Mouse (Mus musculus) cerebral cortex, adult 2 months (tissue): ENCODE measurements around the gene Nucb1.

Experiments used
- WGBS: fragments of 180-500 bp; shearing (Covaris S2); methylation state at CpG from one replicate; pipeline ENCODE4 v1.1.7; 2018; 5-methylcytosine and 5-hydroxymethylcytosine counted together

Nucb1 gene

DNA sequence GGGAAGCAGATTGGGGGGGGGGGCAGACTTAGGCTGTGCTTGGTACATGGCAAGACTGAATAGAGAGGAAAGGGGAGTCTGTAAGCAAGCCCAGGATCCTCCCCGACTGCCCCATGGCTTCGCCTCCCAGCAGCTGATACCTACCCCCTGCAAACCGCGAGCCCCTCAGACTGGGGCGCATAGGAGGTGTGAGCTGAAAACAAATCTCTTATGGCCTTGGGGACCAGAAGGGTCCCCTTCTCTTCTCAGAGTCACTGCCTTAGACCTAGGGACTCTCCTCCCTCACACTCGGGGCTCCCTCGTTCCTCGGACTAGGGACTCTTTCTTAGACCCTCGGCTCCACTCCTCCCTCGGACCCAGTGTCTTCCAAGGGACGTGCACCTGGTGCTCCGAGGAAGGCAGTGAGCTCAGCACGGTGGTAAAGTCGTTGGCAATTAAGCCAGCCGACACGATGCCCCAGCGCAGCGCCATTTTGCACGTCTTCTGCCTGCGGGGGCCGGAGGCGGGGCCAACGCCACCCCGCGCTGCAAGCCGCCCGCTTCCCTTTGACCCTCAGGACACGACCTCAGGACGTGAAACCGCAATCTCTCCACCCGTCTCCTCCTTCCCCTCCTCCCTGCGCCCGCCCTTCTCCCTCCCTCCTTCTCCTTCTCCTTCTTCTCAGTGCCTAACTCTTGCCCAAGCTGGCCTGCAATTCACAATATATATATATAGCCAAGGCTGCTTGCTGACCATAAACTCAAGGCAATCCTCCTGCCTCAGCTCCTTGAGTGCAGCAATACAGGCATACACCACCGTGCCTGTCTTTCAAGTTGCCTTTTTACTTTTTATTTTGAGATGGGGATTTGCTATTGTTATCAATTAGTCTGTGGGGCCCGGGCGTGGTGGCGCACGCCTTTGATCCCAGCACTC lies 21.7 kb downstream of the Nucb1 start, which contains the start of gene Dhdh:
Gene Dhdh (minus strand): TSS at position 513 of the 912 bp plus-strand sequence.
- whole genome bisulfite sequencing, result 12% methylated on average over 36 of the region's 38 CpGs

DNA sequence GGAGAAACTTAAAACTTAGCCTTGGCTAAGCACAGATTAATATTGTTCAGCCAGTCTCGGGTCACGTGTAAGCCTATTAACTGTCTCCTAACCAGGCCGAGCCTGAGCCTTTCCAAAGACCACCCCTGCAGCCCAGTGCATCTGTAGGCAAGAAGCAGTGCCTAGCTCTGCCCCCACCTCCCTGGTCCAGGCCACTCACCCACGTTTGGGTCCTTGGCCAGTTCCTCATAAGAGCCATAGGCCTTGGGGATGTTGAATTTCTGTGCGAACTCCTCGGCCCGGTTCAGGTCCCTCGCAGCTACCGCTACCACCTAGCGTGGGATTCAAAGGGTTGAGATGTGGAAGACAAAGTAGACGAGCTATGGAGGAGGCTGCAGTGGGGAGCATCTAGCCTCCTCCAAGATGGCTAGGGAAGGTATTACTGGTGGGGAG lies 22.3 kb downstream of the Nucb1 start:
- WGBS, result 61% methylated on average over 11 of the region's 11 CpGs

DNA sequence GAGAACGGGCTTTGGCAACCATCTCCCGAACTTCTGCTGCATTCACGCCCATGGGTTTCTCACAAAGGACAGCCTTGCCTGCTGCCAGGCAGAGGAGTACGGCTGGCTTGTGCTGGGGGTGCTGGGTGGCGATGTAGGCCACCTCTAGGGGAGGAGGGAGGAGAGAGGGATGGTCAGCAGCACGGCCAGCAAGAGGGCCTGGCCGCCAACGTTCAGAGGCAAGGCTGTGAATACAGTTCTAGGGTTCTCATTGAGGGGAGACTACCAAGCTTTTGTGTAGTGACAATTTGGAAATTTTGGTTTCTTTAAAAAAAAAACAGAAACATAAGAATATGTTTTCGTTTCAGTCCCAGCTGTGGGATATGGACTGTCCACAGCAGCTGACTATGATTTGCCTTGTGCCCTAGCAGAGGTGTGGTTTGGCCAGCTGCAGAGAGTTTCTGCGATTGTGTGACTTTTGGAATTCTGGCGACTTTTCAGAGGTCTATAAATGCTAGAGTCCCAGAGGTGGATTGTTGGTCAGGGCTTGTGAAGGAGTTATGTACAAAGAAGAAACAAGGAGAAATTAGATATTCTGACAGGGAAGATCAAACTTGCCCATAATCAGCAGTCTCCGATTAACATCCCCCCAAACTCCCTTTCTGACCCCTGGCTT lies 23.3 kb downstream of the Nucb1 start, which contains the start of gene Gm45808:
Gene Gm45808 (minus strand): TSS at position 51 of the 655 bp plus-strand sequence.
- WGBS, result 61% methylated on average over 12 of the region's 12 CpGs

DNA sequence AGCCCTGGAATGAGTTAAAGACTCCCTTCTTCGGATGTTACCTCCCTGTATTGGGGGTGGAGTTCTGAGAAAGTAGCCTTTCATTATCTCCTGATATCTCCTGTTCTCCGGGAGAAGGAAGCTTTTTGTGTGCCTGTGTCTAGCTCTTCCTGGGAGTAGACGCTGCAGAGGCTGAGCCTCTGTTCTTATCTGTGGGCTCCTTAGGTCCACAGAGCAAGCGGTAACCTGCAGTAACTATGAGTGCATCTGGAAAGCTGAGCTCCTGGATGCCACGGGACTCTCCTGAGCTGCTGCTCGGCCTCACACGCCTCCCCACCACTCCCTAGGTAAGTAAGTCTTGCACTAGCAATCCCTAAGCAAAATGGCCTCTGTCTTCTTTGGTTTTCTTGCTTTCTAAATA lies 24.0 kb downstream of the Nucb1 start:
- WGBS, result 86% methylated on average over 7 of the region's 7 CpGs

DNA sequence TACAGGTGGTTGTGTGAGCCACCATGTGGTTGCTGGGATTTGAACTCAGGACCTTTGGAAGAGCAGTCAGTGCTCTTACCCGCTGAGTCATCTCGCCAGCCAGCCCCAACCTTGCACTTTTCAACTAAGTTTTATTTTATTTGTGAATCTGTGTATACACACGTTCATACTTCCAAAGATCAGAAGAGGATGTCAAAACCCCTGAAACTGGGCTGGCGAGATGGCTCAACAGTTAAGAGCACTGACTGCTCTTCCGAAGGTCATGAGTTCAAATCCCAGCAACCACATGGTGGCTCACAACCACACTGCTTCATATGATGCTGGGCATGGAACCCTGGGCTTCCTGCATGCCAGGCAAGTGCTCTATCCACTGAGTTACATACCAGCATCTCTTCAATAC lies 25.2 kb downstream of the Nucb1 start:
- 95% methylated on average over 5 of the region's 5 CpGs for WGBS

DNA sequence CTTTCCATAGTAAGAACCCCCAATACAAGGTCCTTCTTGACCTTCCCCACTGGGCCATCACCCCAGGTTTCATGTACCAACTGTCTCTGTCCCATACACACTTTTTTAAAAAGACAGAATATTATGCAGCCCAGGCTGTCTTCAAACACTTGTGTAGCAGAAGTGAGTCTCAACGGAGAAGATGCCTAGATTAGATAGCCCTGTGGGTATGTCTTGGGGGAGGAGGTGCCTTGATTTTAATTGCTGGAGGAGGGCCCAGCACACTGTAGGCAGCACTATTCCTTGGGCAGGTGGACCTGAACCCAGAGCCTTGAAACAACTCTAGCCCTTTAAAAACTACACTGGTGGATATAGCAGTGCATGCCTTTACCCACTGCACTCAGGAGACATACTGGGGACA lies 28.0 kb downstream of the Nucb1 start:
- 58% methylated on average over 1 of the region's 1 CpGs for WGBS

DNA sequence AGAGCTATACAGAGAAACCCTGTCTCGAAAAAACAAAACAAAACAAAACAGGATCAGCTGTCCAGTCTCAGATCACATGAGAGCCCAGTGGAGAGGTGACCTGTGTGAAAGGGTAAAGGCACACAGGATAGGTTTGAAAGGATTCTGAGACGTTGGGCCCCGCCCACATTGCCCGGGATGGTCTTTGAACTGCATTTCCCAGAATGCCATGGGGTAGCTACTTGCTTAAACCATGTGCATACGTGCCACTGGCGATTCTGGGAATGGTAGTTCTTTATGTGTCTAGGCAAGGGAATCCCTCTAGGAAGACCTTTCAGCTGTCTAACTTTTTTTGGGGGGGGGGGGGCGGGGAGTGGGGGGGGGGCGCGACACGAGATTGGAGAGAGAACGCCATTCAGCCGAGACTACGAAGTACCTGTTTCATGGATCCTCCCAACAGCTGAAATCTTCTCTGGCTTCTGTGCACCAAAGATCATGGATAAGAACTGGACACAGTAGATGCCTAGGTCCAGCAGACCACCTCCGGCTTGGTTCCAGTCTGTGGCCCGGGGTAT lies 28.8 kb downstream of the Nucb1 start, which contains the start of gene Tulp2:
Gene Tulp2 (plus strand): TSS at position 504 of the 554 bp plus-strand sequence.
- WGBS, result 51% methylated on average over 15 of the region's 15 CpGs

DNA sequence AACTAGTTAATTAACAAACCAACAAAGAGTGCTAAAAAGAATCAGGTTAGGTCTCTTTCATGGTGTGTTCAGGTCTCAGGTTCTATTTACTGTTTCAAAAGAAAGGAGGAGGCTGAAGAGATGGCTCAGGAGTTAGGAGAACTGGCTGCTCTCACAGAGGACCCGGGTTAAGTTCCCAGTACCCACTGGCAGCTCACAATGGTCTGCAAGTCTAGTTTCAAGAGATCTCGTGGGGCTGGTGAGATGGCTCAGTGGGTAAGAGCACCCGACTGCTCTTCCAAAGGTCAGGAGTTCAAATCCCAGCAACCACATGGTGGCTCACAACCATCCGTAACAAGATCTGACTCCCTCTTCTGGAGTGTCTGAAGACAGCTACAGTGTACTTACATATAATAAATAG lies 29.9 kb downstream of the Nucb1 start:
- WGBS, result 87% methylated on average over 4 of the region's 4 CpGs

DNA sequence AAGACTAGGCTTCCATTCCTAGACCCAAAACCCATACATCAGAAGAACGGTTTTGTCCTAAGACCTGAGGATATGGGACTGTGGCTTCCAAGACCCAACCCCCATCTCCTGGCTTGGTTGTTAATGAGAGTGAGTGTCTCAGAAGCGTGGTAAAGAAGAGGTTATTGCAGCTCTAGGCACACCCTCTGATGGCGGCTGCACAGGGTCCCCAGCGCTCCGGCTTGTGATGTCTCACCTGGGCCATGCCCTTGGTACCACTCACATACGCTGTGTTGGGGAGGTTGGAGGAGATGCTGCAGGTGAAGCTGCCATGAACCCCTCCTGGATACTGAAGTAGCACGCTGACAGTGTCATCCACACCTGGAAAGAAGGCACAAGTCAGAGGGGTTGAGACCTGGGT lies 31.4 kb downstream of the Nucb1 start:
- 93% methylated on average over 7 of the region's 7 CpGs for WGBS

DNA sequence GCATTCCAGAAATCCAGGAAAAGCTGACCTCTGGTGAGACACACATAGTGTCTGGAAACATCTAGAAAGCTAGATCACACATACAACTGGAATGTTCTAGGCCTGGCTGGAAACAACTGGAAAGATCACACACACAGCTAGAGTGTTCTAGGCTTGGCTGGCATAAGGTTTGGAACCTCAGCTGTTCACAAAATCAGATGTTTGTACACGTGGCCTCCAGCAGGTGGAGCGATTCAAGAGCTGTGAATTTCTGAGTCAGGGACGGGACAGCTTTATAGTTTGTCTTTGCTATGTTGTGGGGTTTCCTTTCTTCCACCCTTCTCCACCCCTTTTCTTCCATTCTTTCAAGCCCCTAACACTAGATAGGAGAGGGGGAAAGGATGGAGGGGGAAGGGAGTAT lies 33.2 kb downstream of the Nucb1 start:
- WGBS, result 2% methylated on average over 3 of the region's 3 CpGs

DNA sequence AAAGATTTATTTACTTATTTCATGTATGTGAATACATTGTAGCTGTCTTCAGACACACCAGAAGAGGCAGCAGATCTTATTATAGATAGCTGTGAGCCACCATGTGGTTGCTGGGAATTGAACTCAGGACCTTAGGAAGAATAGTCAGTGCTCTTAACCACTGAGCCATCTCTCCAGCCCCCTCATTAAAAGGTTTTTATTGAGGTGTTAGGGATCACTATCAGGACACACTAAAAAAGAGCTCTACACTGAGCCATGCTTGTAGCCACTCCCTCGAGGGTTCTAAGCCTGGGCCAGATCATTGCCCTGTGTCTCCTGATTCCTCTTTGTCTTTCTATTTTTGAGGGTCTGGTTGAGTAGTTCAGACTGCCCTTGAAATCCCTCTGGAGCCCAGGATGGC lies 33.8 kb downstream of the Nucb1 start:
- WGBS, result 56% methylated on average over 1 of the region's 1 CpGs

DNA sequence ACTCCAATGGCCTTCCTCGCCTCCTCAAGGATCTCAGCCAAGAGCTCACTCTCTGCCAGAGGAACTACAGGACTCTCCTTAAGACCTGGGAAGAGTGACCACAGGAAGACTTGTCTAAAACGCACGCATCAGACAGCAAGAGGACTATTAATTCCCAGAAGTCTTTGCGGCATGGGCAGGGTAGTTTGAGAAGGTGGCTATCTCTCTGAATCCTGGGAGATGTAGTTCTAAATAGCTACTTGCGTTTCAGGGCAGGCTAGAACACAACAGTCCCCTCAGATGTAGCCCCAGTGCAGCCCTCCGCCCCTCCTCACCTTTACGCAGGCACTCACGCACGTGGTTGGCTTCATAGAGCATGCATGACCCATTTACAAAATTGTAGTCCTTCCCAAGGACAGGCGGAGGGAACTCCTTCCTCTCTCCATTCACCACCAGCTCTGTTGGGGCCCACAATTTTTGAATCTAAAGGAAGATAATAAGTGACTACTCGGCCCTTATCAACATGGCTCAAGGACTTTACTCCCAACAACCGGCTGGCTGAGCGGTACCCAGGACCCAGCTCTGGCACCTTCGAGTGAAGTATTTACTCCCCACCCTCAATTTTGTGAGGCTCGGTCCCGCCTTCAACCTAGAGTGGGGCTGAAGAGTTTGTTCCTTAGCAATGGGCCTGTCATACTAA lies 34.8 kb downstream of the Nucb1 start:
- 82% methylated on average over 16 of the region's 16 CpGs for WGBS

DNA sequence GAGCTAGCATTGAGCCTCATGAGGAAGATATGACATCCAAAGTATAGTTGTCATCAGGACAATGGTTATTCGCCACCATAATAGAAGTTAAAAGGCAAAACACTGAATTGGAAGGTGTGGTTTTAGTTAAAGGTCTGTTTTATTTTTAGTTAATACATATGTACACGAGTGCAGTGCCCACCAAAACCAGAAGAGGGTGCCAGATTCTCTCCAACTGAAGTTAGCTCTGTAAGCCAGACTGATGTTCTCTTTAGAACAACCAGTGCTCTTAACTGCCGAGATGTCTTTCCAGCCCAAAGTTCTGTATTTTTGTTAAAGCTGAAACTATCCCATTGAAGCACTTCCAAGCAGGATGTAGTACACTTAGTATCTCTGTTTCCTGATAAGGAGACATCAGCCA lies 39.3 kb downstream of the Nucb1 start:
- WGBS, result 5% methylated on average over 3 of the region's 3 CpGs

DNA sequence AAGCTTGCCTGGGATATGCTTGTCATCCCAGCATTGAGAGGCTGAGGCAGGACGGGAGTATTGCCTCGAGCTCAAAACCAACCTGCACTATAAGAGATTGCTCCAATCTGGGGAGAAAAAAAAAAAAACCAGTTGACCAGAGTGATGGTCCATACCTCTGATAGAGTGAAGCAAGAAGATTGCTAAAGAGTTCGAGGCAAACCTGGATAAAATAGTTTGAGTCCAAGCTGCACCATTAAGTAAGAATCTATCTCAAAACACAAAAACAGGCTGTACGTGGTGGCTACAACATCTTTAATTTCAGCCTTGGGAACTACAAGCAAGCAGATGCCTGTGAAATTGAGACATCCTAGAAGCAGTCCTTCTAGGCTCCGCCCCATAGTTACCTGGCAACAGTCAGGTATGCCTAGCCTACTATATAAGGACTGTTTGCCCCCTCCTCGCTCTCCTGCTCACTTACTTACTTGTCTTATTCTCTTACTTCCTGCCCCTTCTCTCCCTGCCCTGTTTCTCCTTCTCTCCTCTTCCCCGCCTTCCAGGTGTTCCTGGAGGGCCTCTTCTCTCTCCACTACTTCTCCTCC lies 43.0 kb downstream of the Nucb1 start:
- WGBS, result 35% methylated on average over 7 of the region's 7 CpGs

DNA sequence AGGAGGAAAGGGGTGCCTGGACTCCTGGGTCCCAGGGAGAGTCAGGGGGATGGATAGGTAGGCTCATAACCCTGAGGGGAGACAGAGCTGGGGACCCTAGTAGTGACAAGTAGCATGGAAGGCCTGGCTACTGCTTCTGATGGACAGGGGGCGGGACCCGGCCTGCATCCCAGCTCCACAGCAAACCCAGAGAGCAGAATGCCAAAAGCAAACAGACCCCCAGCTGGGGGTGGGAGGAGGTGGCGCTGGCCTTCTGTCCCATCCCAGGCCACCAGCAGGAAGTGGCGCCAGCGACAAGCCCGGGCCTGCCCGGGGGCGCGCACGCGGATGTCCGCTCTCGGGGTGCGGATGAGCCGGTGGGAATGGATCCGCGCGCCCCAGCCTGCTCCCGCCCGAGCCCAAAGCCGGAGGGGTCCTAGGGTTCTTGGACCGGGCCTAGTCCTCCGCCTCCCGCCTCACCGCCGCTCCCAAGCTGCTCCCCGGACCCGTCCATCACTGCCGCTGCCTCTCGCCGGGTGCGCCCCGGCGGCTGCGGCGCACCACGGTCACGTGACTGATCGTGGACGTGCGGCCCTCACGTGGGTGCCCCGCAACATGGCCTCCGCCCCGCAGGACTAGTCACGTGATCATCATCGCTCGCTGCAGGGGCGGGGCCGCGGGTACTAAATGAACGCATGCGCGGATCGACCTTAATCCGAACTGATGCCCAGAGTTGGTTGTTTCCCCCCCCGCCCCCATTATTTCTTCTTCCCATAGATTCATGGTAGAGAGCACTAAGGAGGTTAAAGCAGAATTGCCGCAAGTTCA lies 43.7 kb downstream of the Nucb1 start, which contains the start of gene Bax:
Gene Bax (minus strand): TSS at position 616 of the 807 bp plus-strand sequence.
- under 1% methylated on average over 58 of the region's 58 CpGs for WGBS

DNA sequence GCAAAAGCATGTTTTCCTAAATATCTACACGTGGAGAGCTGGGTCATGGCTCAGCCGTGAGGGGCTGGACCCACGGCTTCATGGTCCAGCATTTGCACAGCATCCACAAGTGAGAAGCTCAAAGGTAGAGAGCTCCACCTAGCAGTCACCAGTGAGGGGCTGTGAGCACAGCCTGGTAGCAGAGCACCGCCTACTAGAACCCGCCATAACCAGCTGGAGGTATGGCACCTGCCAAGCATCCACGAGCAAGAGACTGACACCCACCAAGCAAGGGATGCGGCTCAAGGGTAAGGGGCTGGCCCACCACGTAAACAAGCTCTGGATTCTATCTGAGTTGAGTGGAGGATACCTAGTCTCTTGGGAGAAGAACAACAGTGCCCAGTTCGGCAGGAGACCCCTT lies 44.7 kb downstream of the Nucb1 start:
- 58% methylated on average over 9 of the region's 9 CpGs for WGBS

DNA sequence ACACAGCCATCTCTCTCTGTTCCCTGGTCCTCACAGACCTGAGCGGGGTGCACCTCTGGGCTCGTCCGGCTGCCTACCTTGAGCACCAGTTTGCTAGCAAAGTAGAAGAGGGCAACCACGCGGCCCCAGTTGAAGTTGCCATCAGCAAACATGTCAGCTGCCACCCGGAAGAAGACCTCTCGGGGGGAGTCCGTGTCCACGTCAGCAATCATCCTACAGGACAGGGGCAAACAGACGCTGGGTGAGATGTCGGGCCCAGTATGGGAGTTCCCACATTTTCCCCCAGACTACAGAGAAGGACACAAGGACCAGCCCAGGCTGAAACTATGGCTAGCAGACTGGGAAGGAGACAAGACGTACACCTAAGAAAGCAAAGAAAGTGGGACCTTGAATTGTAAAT lies 45.1 kb downstream of the Nucb1 start:
- 95% methylated on average over 12 of the region's 12 CpGs for WGBS

DNA sequence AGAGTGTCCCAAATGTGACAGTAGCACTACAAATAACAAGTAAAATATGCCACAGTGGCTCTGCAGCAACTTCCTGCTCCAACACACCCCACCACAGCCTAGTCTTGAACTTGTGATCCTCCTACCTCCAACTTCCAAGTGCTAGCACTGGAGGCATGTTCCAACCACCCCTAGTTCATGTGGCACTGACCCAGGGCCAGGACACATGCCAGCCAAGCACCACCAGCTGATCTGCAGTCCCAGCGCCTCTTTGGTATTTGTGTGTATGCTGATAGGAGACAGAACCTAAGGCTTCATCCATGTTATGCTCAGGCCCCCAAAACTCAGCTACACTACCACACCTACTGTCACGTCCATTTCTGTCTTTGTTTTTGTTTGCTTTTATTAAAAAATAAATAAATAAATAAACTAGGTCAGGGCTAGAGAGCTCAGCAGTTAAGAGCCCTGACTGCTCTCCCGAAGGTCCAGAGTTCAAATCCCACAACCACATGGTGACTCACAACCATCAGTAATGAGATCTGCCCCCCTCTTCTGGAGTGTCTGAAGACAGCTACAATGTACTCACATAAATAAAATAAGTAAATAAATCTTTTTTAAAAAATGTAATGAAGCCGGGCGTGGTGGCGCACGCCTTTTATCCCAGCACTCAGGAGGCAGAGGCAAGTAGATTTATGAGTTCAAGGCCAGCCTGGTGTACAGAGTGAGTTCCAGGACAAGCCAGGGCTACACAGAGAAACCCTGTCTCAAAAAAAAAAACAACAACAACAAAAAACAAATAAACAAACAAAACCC lies 46.0 kb downstream of the Nucb1 start:
- 91% methylated on average over 7 of the region's 7 CpGs for WGBS

DNA sequence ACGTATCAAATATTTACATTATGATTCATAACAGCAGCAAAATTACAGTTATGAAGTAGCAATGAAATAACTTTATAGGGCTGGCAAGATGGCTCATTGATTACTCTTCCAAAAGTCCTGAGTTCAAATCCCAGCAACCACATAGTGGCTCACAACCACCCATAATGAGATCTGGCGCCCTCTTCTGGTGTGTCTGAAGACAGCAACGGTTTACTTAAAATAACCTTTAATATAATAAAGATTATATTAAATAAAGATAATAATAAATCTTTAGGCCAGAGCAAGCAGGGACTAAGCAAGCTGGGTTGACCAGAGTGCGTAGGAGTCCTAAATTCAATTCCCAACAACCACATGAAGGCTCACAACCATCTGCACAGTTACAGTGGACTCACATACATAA lies 47.3 kb downstream of the Nucb1 start:
- WGBS, result 79% methylated on average over 4 of the region's 4 CpGs

DNA sequence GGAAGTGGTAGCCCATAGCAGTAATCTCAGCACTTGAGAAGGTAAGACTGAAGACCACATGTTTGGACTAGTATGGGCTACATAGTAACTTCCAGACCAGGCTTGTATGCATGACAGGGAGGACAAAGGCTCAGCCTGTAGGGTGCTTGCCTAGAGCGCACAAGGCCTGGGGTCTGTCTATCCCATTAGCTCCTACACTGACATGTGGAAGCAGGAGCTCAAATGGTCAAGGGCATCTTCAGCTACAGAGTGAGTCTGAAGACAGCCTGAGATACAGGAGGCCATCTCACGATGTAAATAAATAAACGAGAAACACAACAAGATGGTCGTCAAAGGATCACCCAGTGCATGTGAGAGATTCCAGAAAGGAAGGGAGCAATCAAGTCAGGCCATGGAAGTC lies 47.9 kb downstream of the Nucb1 start:
- 86% methylated on average over 4 of the region's 4 CpGs for WGBS
